Mouse (Mus musculus): ENCODE results near the gene Arhgef15.

GRCm38 (mm10) chr11:68979320-68979733 lies 22.0 kb upstream of the Arhgef15 start:
- TF ChIP-seq CTCF (IDR thresholded peaks at IDR 0.05; ENCODE audit: low read depth) (no peak), EP300 (optimal IDR thresholded peaks at IDR 0.05) (no peak)
